Mouse (Mus musculus) left cerebral cortex, postnatal 25 days (tissue): Measurements from ENCODE around the gene Nrg3. TPM values are rescaled to one million over a fixed set of nuclear protein-coding genes. Genes with fewer than 3 reads are reported as not detected.
"Not testable (repeated sequence)": the region's sequence is repeated elsewhere in the genome, so short reads cannot be mapped to it uniquely, and the experiment has no call there.

ENCODE experiments used
- DNase-seq, 2 experiments: peaks; one replicate each; pipeline ENCODE4 v3.0.0; 2022; ENCODE audit warnings: low spot score in 2 of 2, mixed read lengths in 1 of 2
- intact Hi-C: fragments of 180-260 bp; cut with DNase I; formaldehyde crosslinking; loops from one replicate; pipeline ENCODE4 v1.15.1; 2025
- microRNA-seq, 2 experiments: library from miRNA; unstranded; fragments of <30 nt; microRNA quantifications; one replicate each; pipeline ENCODE4 v1.2.0; 2022
- total RNA-seq, 2 experiments: library from RNA; stranded (reverse); gene quantifications; 2 replicates each; pipeline ENCODE4 v1.2.3; 2021

Nrg3 gene
- total RNA-seq, 2 experiments from 2014 or later, result 71.8 to 72.5 TPM

GRCm38 (mm10) chr14:38447086-38447485 is 1025.8 kb downstream of the Nrg3 start:
- intact Hi-C loops, result no loop called here

GRCm38 (mm10) chr14:38444788-38445187 is 1028.1 kb downstream of the Nrg3 start:
- intact Hi-C loops, result no loop called here
- peak in 1 of 2 experiments; percentile 51 for DNase-seq

More at GRCm38 (mm10) chr14:38447086-38447485, 1025.8 kb downstream of the Nrg3 start:
- no peak for DNase-seq

DNA sequence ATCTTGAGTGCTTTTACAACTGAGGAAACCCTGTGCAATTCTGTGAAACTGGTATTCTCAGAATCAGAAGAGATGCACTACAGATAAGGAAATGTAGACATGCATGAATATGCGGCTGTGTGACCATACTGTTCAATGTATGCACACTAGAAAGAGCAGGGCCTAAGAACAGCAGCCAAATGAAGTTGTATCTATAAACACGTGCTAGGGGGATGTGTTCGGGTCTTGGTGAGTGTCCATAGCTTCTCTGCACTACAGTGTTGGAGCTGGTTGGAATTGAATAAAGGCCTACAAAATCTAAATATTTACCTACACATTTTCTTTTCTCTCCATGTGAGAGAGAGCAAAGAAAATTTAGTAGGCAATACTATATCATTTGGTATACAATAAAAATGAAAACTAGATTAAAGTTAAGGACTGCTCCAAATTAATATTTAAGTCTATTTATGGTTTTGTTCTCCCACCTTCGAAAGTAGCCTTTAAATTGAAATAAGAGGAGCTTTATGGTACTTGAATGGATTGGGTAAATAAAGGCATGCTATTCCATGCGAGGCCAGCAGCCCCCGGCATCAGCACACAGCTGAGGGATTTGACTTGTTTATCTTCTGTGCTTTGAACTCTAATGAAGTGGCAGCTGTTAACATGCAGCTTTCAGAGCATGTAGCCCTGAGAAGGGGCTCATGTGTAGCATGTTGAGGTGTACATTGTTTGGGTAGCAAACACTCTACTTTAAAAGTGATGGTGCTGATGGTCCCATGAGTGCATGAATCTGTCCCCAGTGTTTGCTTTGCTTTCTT is 1038.9 kb downstream of the Nrg3 start:
- no peak for DNase-seq
- intact Hi-C loops, result no loop called here

GRCm38 (mm10) chr14:38374660-38375059 is 1098.2 kb downstream of the Nrg3 start:
- intact Hi-C loops, result no loop called here
- no peak for DNase-seq

GRCm38 (mm10) chr14:38340967-38341366 is 1131.9 kb downstream of the Nrg3 start:
- no peak for DNase-seq
- intact Hi-C loops, result no loop called here

- DNase-seq, intact Hi-C loops: not testable (repeated sequence)
These were observed 1150.0 kb downstream of the Nrg3 start for GRCm38 (mm10) chr14:38322841-38323240.

DNA sequence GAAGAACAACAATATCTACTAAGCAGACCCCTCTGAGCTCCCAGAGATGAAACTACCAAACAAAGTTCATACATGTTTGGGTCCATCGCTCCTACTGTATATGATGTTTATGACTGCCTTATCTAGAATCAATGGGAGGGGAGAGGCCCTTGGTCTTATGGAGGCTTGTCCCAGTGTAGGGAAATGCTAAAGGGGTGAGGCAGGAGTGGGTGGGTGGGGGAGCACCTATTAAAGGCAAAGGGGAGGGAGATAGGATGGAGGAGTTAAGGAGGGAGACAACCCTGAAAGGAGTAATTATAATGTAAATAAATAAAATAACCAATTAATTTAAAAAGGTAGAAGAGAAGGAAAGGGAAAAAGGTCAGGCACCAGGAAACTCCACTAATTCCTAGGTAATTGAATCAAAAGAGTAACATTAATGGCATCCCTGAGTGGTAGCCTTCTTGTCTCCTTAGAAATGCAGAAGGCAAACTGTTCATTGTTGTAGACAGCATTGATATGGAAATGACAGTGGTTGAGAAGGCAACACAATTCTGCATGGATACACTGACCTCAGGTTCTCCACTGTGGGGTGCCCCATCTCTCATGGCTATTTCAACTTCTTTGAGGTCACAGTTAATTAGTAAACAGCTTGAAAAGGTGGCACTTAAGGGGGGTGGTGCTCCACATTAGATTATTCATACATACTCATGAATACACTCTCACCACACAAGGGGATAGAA is 1152.1 kb downstream of the Nrg3 start:
- no peak for DNase-seq
- intact Hi-C loops, result no loop called here

Small RNA genes lying within 50 kb of the gene (microRNA-seq; reads per million reads assigned to microRNA genes)
- 0 reads per million in 2 experiments for gene Gm27332
